Mouse (Mus musculus): ENCODE data around the gene Abcc1. TPM values are rescaled to one million over a fixed set of nuclear protein-coding genes. Genes with fewer than 3 reads are reported as not detected.

The Abcc1 gene
- polyA plus RNA-seq, 1 experiment = 26.5 TPM

DNA sequence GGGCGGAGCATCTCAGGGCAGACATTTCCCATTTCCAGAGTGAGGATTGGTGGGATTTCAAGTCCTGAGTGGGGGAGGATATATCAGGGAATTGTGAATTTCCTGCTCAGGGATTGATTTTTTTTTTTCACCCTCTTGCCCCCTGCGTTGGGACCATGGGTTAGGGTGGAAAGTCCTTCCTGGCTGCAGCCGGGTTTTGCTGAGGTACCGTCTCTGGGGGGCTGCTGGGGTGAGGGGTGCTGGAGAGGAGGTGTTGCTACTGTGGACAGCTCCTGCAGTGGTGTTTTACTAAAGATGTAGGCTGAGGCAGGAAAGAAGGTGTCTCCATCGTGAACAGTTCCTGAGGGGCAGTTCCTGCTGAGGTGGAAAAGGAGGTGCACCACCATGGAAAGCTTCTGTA, 107.5 kb downstream of the Abcc1 start:
- Histone ChIP-seq H3K36me3 (ENCODE audit: control insufficient read depth, insufficient read depth, low read length) (no peaks in the 10 kb centered on the region; the same call in 1 of the 2 replicates), H3K4me1 (ENCODE audit: control insufficient read depth, insufficient read depth, low read length) (no peaks in the 10 kb centered on the region), H3K4me3 (ENCODE audit: insufficient read depth, low read depth, low read length) (no peak overlapping the region), H3K27ac (ENCODE audit: insufficient read depth, low read depth, low read length) (no peak overlapping the region), H3K27me3 (replicated peaks; ENCODE audit: control insufficient read depth, insufficient read depth, low read length) (no peaks in the 10 kb centered on the region)
- no peak for TF ChIP-seq CTCF (conservative IDR thresholded peaks at IDR 0.05; ENCODE audit: insufficient read depth, insufficient read length, low read depth, low read length)
- TF ChIP-seq POLR2A (IDR thresholded peaks at IDR 0.05; ENCODE audit: low read depth, low read length) = no peak
- 95% methylated on average over 5 of the region's 5 CpGs for WGBS
- no peak for DNase-seq

DNA sequence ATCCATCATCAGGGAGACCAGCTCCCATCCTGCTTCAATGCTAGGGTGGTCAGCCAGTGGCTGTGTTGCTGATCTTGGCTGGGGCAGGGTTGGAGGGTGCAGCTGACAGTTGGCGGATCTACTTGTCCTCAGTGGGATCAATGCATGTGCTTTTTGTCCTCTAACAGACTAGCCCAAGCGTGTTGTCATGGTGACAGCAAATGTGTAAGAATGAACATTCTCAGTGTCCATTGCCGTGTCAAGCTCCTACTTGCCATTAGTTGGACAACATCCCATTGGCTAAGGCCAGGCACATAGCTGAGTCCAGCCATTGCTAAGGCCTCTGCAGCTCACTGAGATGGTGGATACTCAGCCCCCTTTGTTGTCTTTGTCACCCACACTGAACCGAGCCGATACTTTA, 110.8 kb downstream of the Abcc1 start:
- no peak for TF ChIP-seq CTCF (conservative IDR thresholded peaks at IDR 0.05; ENCODE audit: insufficient read depth, insufficient read length, low read depth, low read length)
- TF ChIP-seq POLR2A (IDR thresholded peaks at IDR 0.05; ENCODE audit: low read depth, low read length) = no peak

DNA sequence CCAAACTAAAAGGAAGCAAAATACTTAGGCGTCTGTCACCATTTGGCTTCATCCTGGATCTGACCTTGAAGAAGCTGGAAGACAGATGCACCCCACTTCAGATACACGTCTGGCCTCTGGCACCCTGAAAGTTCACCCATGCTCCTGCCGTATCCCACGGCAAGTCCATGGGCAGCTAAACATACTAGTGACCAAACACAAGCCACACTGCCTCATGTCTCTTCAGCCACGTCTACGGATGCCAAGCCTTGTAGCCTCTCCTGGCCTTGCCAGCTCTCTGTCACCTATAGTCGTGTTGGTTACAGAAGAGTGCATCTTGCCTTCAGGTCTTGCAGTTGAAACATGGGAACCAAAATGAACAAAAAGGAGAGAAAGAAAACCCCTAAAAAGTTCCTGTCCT, 112.3 kb downstream of the Abcc1 start:
- TF ChIP-seq POLR2A (IDR thresholded peaks at IDR 0.05; ENCODE audit: low read depth, low read length) (no peak), CTCF (conservative IDR thresholded peaks at IDR 0.05; ENCODE audit: insufficient read depth, insufficient read length, low read depth, low read length) (no peak)
- no peaks in the 10 kb centered on the region for H3K4me1 ChIP-seq (ENCODE audit: control insufficient read depth, insufficient read depth, low read length)
- H3K4me3 ChIP-seq (ENCODE audit: insufficient read depth, low read depth, low read length) = no peak overlapping the region
- no peak overlapping the region for H3K27ac ChIP-seq (ENCODE audit: insufficient read depth, low read depth, low read length)
- H3K36me3 ChIP-seq (ENCODE audit: control insufficient read depth, insufficient read depth, low read length) = no peaks in the 10 kb centered on the region
- no peaks in the 10 kb centered on the region for H3K27me3 ChIP-seq (replicated peaks; ENCODE audit: control insufficient read depth, insufficient read depth, low read length)
- 92% methylated on average over 7 of the region's 7 CpGs for WGBS
- DNase-seq = no peak

More for the DNA sequence above, 110.8 kb downstream of the Abcc1 start:
- Histone ChIP-seq H3K4me3 (ENCODE audit: insufficient read depth, low read depth, low read length) (no peak overlapping the region), H3K4me1 (ENCODE audit: control insufficient read depth, insufficient read depth, low read length) (no peaks in the 10 kb centered on the region), H3K36me3 (ENCODE audit: control insufficient read depth, insufficient read depth, low read length) (no peaks in the 10 kb centered on the region), H3K27ac (ENCODE audit: insufficient read depth, low read depth, low read length) (no peak overlapping the region), H3K27me3 (replicated peaks; ENCODE audit: control insufficient read depth, insufficient read depth, low read length) (no peaks in the 10 kb centered on the region)
- 90% methylated on average over 5 of the region's 5 CpGs for WGBS
- DNase-seq = no peak

DNA sequence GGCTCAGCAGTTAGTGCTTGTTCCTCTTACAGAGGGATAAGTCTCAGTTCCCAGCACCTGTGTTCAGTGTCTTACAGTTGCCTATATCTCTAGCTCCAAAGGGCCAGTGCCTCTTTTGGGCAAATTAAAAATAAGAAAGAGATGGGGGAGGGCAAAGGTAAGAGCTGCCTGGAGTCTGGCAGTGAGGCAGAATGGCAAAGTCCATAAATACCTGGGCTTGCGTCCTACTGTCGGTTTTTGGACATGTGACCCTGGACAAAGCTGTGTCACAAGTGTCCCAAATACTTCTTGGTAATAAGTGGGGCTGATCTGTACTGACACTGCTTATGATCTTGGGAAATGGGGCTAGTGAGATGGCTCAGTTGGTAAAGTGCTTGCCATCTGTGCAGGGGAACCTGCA, 113.6 kb downstream of the Abcc1 start:
- Histone ChIP-seq H3K36me3 (ENCODE audit: control insufficient read depth, insufficient read depth, low read length) (no peaks in the 10 kb centered on the region), H3K4me3 (ENCODE audit: insufficient read depth, low read depth, low read length) (no peak overlapping the region), H3K4me1 (ENCODE audit: control insufficient read depth, insufficient read depth, low read length) (no peaks in the 10 kb centered on the region), H3K27ac (ENCODE audit: insufficient read depth, low read depth, low read length) (no peak overlapping the region), H3K27me3 (replicated peaks; ENCODE audit: control insufficient read depth, insufficient read depth, low read length) (no peaks in the 10 kb centered on the region)
- WGBS = 68% methylated on average over 2 of the region's 2 CpGs
- DNase-seq = peak; percentile 37
- TF ChIP-seq POLR2A (IDR thresholded peaks at IDR 0.05; ENCODE audit: low read depth, low read length) = no peak
- TF ChIP-seq CTCF (conservative IDR thresholded peaks at IDR 0.05; ENCODE audit: insufficient read depth, insufficient read length, low read depth, low read length) = no peak

DNA sequence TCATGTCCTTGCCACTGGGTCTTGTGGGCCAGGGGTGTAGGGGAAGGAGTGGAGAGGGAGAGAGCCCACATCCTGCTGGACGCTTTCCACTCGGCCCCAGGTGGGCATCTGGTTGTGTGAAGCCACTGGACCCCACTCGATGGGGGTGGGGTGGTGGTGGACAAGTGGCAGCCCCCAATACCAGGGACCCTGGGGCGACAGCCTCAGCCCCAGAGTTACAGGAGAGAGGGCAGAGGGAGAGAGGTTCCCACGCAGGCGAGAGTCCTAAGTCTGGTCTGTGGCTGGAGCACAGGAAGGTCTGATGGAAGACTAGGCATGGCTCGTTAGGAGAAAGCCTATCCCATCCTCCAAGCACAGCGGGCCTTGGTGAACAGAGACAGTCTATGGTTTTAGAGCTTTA, 114.7 kb downstream of the Abcc1 start:
- no peak for DNase-seq
- TF ChIP-seq POLR2A (IDR thresholded peaks at IDR 0.05; ENCODE audit: low read depth, low read length) (no peak), CTCF (conservative IDR thresholded peaks at IDR 0.05; ENCODE audit: insufficient read depth, insufficient read length, low read depth, low read length) (no peak)
- WGBS = 89% methylated on average over 8 of the region's 8 CpGs
- Histone ChIP-seq H3K27ac (ENCODE audit: insufficient read depth, low read depth, low read length) (no peak overlapping the region), H3K27me3 (replicated peaks; ENCODE audit: control insufficient read depth, insufficient read depth, low read length) (no peaks in the 10 kb centered on the region), H3K4me1 (ENCODE audit: control insufficient read depth, insufficient read depth, low read length) (no peaks in the 10 kb centered on the region), H3K36me3 (ENCODE audit: control insufficient read depth, insufficient read depth, low read length) (no peaks in the 10 kb centered on the region), H3K4me3 (ENCODE audit: insufficient read depth, low read depth, low read length) (no peak overlapping the region)

DNA sequence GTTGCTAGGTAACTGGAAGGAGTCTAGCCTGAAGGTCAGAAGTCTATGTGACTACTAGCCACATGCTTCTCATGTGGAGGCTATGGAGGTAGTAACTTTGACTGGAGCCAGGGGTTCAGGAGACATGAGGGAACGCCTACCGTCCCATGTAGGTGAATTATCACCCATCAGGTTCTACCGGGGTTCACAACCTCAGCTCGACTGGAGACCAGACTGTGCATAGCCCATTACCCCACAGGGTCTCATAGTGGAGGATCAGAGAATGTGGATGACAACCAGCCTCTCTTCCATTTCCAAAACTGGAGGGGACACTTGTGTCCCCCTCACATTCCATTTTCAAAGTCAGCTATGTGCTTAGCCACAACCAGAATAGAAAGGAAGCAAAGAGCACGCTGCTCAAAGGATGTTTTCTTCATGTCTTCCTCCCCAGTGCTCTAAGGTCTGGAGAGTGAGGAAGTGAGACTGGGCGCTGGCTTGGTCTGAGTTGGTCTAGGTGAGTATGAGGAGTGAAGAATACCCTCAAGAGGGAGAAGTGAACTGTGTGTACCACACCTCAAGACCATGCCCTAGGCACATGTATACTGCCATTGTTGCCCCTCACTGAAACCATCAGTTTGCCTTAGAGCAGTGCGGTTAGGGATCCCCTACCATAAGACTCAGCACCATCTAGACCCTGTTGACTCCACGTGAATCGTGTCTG, 115.5 kb downstream of the Abcc1 start:
- WGBS = 88% methylated on average over 9 of the region's 9 CpGs

DNA sequence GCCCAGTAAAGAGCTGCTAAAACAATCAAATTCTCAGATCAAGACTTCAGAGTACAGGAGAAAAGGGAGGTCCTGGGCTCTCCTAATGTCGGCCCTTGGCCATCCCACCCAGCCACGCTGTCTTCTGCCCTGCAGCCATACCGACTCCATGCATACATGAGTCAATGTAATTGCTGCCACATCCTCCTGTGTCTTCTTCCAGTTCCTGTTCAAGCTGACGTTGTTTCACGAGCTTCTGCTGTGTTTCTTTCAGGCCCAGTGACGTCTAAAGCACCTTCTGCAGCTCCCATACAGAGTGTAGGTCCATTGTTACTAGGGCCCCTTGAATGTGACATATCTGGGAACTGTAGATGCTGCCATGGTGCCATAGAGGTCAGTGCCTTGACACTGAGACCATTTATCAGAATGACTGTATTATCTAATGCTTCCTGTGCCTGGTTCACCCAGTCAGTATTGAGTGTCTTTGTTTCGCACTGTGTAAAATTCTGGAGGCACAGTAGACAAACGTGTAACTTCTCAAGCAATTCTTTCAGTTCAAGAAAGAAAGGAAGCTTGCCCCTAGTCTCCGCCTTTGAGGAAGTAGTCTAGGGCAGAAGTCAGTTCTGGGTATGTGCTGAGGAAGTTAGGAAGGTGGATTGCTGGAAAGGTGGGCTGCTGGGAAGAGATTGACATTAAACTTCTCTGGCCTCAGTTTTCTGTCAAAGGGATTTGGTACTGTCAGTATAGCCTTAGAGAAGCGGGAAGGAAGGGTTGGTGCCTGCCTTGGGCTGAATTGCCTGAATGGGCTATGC, 116.3 kb downstream of the Abcc1 start:
- H3K4me1 ChIP-seq (ENCODE audit: control insufficient read depth, insufficient read depth, low read length) = no peaks in the 10 kb centered on the region
- 57% methylated on average over 10 of the region's 10 CpGs for WGBS
- H3K27ac ChIP-seq (ENCODE audit: insufficient read depth, low read depth, low read length) = no peak overlapping the region
- no peak overlapping the region for H3K4me3 ChIP-seq (ENCODE audit: insufficient read depth, low read depth, low read length)
- TF ChIP-seq CTCF (conservative IDR thresholded peaks at IDR 0.05; ENCODE audit: insufficient read depth, insufficient read length, low read depth, low read length) (no peak), POLR2A (IDR thresholded peaks at IDR 0.05; ENCODE audit: low read depth, low read length) (no peak)
- DNase-seq = no peak
- no peaks in the 10 kb centered on the region for H3K36me3 ChIP-seq (ENCODE audit: control insufficient read depth, insufficient read depth, low read length)
- no peaks in the 10 kb centered on the region for H3K27me3 ChIP-seq (replicated peaks; ENCODE audit: control insufficient read depth, insufficient read depth, low read length)

More for the DNA sequence above, 115.5 kb downstream of the Abcc1 start:
- no peak overlapping the region for H3K4me3 ChIP-seq (ENCODE audit: insufficient read depth, low read depth, low read length)
- no peak for DNase-seq
- no peaks in the 10 kb centered on the region for H3K36me3 ChIP-seq (ENCODE audit: control insufficient read depth, insufficient read depth, low read length)
- no peak overlapping the region for H3K27ac ChIP-seq (ENCODE audit: insufficient read depth, low read depth, low read length)
- TF ChIP-seq POLR2A (IDR thresholded peaks at IDR 0.05; ENCODE audit: low read depth, low read length) = no peak
- no peak for TF ChIP-seq CTCF (conservative IDR thresholded peaks at IDR 0.05; ENCODE audit: insufficient read depth, insufficient read length, low read depth, low read length)
- H3K27me3 ChIP-seq (replicated peaks; ENCODE audit: control insufficient read depth, insufficient read depth, low read length) = no peaks in the 10 kb centered on the region
- no peaks in the 10 kb centered on the region for H3K4me1 ChIP-seq (ENCODE audit: control insufficient read depth, insufficient read depth, low read length)

Measured in kidney, adult 2 months (tissue).